Mouse (Mus musculus) cortical plate, adult 2 months (tissue): ENCODE measurements at regions not wholly inside any gene's neighbourhood (a gene's known extent, or its start where the extent isn't known, plus 50 kb on each side); places are given as distances from the start of the nearest gene placed in this dataset.

Experiments used
- H3K27ac ChIP-seq: fragments of 200-500 bp; 2 replicates; pipeline ENCODE4 v1.5.1; 2012; ENCODE audit warnings: low read length, control low read depth, inconsistent platforms; ENCODE audit not compliant: insufficient read depth
- H3K4me1 ChIP-seq: fragments of 200-500 bp; 2 replicates; pipeline ENCODE4 v1.6.1; 2011; ENCODE audit warnings: low read length; ENCODE audit not compliant: control insufficient read depth, insufficient read depth
- H3K4me3 ChIP-seq: fragments of 200-500 bp; 2 replicates; pipeline ENCODE4 v1.5.1; 2011; ENCODE audit warnings: mild to moderate bottlenecking, low read length, control low read depth; ENCODE audit not compliant: insufficient read depth
- CTCF ChIP-seq: fragments of 200-500 bp; IDR thresholded peaks from 2 replicates; pipeline ENCODE4 v1.5.1; 2011; ENCODE audit warnings: mild to moderate bottlenecking, control low read depth, low read length; ENCODE audit not compliant: insufficient read depth; ENCODE audit errors: extremely low read depth
- POLR2A ChIP-seq: fragments of 200-500 bp; IDR thresholded peaks from 2 replicates; pipeline ENCODE4 v1.6.1; 2011; ENCODE audit warnings: mild to moderate bottlenecking, low read length, control low read depth; ENCODE audit not compliant: insufficient read depth; ENCODE audit errors: extremely low read depth

- H3K27ac ChIP-seq: no peak overlapping the region
- peaks cover 3% of the 10 kb centered on the region; the same call in 1 of the 2 replicates for H3K4me1 ChIP-seq
- H3K4me3 ChIP-seq: no peak overlapping the region
- no peak for TF ChIP-seq CTCF
- no peak for TF ChIP-seq POLR2A
These were observed 136.1 kb upstream of the Gm3448 start for GRCm38 (mm10) chr17:15177390-15177789.

DNA sequence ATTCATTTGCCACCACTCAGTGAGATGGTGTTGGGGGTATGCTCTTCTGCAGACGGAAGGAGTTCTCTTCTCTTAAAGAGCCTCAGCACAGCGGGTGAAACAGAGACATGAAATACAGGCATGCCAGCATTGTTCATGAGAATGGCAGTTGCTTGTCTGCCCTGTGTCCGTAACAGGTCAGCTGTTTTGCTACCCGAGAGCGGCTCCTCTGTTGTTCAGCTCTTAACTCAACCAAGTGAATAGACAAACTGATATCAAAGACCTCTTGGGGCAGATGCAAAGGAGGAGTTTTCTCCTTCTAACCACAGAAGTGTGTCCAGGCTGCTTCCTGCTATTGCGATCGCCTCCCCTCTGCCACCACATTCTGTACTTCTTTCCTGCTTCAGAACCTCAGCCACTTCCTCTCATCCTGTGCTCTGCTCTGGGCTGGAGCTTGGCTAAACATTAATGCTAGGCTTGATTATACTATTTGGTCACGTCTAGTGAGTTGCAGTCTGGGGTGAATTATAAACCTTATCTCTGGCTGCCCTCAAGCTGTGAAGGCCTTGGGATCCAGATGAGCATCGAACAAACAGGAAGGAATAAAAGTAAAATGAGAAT is 133.1 kb upstream of the Gm3448 start:
- Histone ChIP-seq H3K4me1 (no peaks in the 10 kb centered on the region; the same call in 1 of the 2 replicates), H3K27ac (no peak overlapping the region), H3K4me3 (no peak overlapping the region)
- TF ChIP-seq CTCF: no peak
- no peak for TF ChIP-seq POLR2A

DNA sequence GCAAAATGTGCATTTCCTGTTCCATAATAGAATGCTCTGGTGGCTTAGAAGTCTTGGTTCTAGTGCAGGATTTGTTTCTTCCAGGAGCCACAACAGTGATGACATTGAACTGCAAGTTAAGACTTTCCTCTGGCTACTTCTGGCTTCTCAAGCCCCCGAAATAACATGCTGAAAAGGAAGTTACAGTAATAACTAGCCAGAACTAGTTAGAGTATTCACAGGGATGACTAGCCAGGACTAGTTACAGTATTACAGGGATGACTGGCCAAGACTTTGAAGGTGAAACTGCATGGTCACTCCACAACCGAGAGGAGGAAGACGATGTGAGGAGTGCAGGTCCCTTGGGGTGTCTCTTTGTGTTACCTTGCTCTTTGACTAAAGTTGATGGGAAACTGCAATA is 126.6 kb upstream of the Gm3448 start:
- Histone ChIP-seq H3K27ac (no peak overlapping the region), H3K4me3 (no peak overlapping the region), H3K4me1 (no peaks in the 10 kb centered on the region)
- TF ChIP-seq POLR2A (no peak), CTCF (no peak)

DNA sequence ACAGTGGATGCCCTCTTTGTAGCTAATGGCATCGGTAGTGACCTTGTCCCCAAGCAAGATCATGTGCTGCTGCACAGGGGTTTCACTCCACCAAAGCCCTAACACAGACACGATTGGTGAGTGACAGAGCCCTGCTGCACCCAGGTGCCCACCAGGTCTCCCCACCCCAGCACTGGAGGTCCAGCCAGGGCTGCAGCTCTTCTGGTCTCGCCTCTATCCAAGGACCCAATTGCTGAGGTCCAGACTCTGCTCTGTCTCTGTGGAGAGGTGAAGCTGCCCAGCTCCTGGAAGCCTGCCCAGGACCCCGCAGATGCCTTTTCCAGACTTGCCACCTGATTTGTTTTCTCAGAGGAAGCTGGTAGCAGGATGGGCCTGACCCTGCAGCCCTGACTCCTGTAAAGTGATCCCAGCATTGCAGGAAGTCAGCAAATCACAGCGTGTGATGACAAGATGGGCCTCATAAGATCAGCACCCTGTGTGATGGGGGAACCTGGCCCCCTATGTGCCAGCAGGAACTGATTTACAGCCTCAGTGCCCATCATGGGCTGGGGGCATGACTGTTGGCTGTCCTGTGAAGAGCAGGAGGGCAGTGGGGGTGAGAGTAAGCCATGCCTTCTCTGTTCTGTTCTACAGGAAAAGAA is 116.5 kb upstream of the Gm3448 start:
- Histone ChIP-seq H3K4me3 (no peak overlapping the region), H3K27ac (no peak overlapping the region), H3K4me1 (no peaks in the 10 kb centered on the region)
- no peak for TF ChIP-seq POLR2A

DNA sequence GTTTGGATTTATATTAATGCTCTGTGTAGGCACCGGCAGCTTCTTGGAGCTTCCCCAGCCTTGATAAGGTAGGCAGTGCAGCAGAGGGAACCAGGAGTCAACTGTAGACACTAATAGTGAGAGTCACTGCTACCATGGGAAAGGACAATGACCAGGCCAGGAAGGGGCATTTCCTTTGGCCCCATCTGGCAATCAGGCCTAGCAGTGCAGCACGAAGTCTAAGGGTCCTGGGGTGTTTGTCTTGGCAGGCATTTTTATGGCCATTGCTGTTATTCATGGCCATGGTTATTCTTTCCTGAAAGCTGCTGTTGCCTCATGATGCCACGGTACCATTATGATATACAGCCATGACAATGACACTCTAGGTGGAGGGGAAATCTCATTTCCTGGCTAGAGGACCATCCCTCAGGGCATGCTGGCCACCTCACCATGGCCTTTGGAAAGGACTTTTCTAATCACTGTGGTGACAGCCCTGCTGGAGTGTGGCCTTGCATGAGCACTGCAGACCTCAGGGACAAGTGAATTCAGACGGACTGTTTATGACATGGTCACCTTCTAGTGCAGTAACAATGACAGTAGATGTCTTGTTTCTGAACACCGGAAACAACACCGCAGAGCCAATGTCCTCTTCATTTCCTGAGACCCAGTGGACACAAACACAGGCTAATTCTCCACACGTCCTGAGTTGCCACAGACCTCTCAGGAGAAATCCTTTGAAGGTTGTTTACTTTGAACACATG is 111.8 kb upstream of the Gm3448 start:
- TF ChIP-seq CTCF: no peak
- no peak for TF ChIP-seq POLR2A
- Histone ChIP-seq H3K4me1 (no peaks in the 10 kb centered on the region), H3K27ac (no peak overlapping the region), H3K4me3 (no peak overlapping the region)

- Histone ChIP-seq H3K4me3 (no peak overlapping the region), H3K27ac (no peak overlapping the region), H3K4me1 (no peaks in the 10 kb centered on the region)
- TF ChIP-seq POLR2A (no peak), CTCF (no peak)
These were observed 111.1 kb upstream of the Gm3448 start for GRCm38 (mm10) chr17:15152477-15152876.

DNA sequence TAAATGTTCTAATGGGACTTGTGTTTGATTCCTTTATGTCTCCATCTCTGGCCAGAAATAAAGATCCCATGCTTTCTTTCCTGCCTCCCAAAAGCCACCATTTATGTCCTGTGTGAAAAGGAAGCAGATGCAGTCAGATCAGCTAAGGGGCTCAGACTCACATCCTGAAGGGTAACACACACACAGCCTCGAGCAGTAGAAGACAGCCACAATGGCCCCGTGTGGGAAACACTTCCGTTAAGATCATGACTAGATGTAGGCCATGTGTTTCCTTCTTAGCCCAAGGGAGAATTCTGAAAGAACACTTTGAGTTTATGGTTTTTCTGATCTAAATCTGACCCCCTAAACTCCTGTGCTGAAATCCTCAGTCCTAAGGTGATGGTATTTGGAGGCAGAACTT is 110.4 kb upstream of the Gm3448 start:
- TF ChIP-seq CTCF: no peak
- no peak for TF ChIP-seq POLR2A
- no peak overlapping the region for H3K4me3 ChIP-seq
- H3K4me1 ChIP-seq: no peaks in the 10 kb centered on the region
- H3K27ac ChIP-seq: no peak overlapping the region

GRCm38 (mm10) chr17:15146607-15147006 is 105.3 kb upstream of the Gm3448 start:
- no peak for TF ChIP-seq POLR2A
- no peak for TF ChIP-seq CTCF
- Histone ChIP-seq H3K4me3 (no peak overlapping the region), H3K27ac (no peak overlapping the region), H3K4me1 (no peaks in the 10 kb centered on the region)

DNA sequence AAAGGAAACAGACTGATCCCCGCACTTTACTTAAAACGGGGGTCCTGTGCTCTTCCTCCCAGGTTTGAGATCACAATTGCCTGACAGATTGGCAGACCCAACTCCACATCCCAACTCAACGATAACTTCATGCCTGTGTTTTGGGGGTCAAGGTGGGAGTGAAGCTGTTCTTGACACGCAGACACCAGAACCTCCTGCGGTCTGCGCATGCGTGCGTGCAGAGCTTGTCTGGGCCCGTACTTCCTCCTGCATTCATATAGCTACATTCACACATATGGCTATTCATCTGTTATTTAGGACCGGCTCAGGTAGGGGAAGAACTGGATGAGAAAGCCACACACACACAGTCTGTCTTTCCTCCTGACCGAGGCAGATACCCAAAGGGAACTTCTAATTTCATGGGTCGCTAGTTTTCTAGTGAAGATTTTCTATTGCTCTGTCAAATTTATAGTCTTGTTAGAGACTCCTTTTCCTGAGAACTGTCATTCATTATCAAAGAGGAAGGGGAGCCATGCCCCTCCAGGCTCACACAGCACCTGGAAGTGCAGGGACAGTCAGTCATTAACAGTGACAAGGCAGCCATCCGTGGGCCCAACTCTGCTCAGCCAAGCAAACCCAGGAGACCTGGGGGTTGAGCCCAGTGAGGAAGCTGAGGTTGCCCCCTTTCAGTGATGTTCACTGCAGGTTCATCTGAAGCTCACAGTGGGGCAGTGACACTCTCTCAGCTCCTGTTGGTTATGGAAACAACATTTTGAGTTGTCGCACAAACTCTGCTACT is 104.0 kb upstream of the Gm3448 start:
- TF ChIP-seq CTCF (no peak), POLR2A (no peak)
- no peak overlapping the region for H3K4me3 ChIP-seq
- H3K27ac ChIP-seq: no peak overlapping the region
- no peaks in the 10 kb centered on the region for H3K4me1 ChIP-seq
